Mouse (Mus musculus) kidney, adult 2 months (tissue): Measurements from ENCODE around the gene Emg1.

ENCODE experiments used
- CTCF ChIP-seq: fragments of 200-500 bp; conservative IDR thresholded peaks from 2 replicates; pipeline ENCODE4 v1.5.1; 2011; ENCODE audit warnings: low read depth, mild to moderate bottlenecking, control low read depth, low read length, moderate library complexity, mixed read lengths; ENCODE audit not compliant: insufficient read depth, insufficient read length
- POLR2A ChIP-seq: fragments of 200-500 bp; IDR thresholded peaks from one replicate; pipeline ENCODE4 v1.6.1; 2011; ENCODE audit warnings: low read depth, low read length, control low read depth

DNA sequence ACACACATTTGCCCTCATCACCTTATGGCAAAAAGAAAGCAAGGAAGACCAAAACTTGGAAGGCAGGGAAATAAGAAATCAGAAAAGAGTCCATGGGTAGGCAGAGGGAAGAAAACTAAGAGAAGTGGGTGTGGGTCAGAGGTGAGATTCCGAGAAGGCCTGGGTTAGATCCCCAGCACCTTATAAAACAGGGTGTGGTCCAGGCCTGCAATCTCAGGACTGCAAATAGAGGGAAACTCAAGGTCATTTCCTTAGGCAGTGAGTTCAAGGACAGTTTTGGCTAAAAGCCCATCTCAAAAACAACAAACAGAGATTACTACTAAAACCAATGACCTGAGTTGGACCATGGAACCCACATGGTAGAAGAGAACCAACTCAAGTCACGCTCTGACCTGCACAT, 41.9 kb upstream of the Emg1 start:
- TF ChIP-seq CTCF (no peak), POLR2A (no peak)
